Mouse (Mus musculus): ENCODE measurements at regions not wholly inside any gene's neighbourhood (a gene's known extent, or its start where the extent isn't known, plus 50 kb on each side); places are given as distances from the start of the nearest gene placed in this dataset.

- no peak for TF ChIP-seq CTCF (IDR thresholded peaks at IDR 0.05; ENCODE audit: borderline replicate concordance, insufficient read depth, low read depth, low read length)
- TF ChIP-seq POLR2A (IDR thresholded peaks at IDR 0.05; ENCODE audit: borderline replicate concordance, insufficient read depth, low read length) = no peak
Observed at GRCm38 (mm10) chr3:8036697-8037096, 1416.5 kb upstream of the 1700008P02Rik start.

All from cerebellum, adult 2 months (tissue).